Mouse (Mus musculus) spleen, postnatal 36 days (tissue): ENCODE results near the gene Med16.

ENCODE experiments used
- DNase-seq, 2 experiments: peaks; one replicate each; pipeline ENCODE4 v3.0.0; 2022; ENCODE audit warnings: low spot score in 2 of 2, mixed read lengths in 1 of 2

Gene Med16

DNA sequence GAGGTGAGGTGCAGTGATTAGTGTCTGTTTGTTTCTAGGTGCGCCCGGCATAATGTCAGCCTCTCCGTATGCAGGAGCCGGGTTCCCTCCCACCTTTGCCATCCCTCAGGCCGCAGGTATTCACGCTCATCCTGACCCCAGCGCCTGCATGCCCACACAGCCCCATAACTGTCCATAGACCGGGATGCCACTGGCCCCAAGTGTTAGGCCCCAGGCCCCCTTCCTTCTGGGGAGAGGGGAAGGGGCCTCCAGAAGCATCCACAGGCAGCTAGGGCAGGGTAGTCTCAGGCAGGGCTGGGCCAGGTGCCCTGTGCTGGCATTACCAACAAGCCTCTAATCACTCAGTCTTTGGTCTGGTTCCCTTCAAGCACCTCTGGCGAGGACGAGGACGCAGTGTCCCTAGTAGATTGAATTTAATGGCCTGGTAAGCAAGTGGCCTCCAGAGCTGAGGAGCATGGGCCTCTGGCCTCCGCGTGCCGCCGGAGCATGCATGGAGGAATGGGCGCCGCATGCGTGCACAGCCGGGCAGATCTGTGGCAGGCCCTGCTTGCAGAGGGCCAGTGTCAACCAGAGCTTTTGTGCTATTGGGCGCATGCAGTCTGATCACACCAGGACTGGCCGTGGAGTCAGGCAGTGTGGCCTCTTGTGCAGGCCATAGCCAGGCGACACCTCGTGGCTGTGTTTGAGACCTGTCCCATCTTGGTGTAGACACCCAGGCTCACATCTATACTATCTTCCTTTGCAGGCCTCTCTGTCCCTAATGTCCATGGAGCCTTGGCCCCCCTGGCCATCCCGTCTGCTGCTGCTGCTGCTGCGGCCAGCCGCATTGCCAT lies 48.4 kb downstream of the Med16 start:
- no peak for DNase-seq

DNA sequence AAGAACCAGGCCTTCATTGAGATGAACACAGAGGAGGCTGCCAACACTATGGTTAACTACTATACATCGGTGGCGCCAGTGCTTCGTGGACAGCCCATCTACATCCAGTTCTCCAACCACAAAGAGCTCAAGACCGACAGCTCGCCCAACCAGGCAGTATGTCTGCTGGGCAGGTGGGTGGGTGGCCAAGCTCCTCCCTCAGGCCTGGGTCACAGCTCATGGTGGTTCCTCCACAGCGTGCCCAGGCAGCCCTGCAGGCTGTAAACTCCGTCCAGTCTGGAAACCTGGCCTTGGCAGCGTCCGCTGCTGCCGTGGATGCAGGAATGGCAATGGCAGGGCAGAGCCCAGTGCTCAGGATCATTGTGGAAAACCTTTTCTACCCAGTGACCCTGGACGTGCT lies 49.6 kb downstream of the Med16 start:
- no peak for DNase-seq

DNA sequence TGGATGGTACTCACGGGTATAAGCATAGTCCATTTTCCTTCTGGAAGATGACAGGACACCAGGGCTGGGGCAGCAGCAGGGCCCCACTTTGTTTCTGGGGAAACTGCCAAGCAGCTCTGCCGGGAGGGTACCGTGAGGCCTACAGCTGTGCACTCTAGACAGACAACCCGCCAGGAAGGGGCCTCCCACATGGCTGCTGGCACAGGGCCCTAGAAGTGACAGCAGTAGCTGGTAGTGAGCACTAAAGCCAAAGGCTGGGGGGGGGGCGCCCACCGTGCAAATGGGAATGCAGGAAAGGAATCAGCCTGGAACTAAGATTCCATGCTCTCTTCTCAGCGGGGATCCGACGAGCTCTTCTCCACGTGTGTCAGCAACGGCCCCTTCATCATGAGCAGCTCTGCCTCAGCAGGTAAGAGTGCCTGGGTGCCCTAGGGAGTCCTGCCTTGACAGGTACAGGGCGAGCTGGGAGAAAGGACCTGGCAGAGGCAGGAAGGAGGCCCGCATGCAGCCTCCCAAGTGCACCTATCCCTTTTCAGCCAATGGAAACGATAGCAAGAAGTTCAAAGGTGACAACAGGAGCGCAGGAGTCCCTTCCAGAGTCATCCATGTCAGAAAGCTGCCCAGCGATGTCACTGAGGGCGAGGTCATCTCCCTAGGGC lies 50.2 kb downstream of the Med16 start:
- no peak for DNase-seq

DNA sequence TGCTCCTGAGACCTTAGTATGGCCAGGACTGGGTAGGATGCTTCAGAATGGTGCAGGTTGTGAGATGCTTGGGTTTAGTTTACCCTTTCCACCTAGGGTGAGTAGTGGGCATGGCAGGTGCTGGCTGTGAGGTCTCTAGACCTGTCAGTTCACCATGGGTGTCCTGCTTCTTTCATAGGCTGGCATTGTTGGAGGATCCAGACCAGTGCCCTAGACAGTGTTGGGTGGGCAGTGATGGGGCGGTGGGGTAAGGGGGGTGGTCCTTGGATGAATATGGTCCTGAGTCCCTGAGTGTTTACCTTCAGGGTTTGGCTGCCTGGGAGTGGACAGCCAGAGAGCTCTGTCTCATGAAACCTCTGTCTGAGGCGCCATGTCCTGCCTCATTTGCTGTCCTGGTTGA lies 50.8 kb downstream of the Med16 start:
- DNase-seq, result no peak

GRCm38 (mm10) chr10:79857452-79857811 lies 51.3 kb downstream of the Med16 start:
- DNase-seq, result peak; percentile 70 to 78

GRCm38 (mm10) chr10:79856704-79857451 lies 51.8 kb downstream of the Med16 start:
- DNase-seq, result no peak

DNA sequence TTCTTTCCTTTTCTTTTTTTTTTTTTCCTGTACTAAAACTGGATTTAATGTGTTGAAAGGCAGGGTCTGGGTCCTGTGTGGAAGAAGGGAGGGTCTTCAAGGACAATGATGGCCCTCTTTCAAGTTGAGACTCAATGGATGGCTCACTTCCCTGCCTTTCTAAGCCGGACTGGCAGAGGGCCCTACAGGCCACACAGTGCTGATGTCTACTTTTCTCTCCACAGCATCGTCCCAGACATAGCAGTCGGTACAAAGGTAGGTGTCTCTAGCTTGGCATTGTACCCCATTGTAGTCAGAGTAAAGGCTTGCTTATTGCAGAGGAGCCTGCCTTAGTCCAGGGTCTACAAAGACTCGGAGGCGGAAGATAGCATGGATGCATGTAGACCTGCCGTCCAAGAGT lies 52.4 kb downstream of the Med16 start:
- DNase-seq, result no peak

- no peak for DNase-seq
Measured at GRCm38 (mm10) chr10:79855558-79856184, 53.1 kb downstream of the Med16 start.

- peak; percentile 74 to 77 for DNase-seq
Measured at GRCm38 (mm10) chr10:79854801-79855541, 53.8 kb downstream of the Med16 start.

DNA sequence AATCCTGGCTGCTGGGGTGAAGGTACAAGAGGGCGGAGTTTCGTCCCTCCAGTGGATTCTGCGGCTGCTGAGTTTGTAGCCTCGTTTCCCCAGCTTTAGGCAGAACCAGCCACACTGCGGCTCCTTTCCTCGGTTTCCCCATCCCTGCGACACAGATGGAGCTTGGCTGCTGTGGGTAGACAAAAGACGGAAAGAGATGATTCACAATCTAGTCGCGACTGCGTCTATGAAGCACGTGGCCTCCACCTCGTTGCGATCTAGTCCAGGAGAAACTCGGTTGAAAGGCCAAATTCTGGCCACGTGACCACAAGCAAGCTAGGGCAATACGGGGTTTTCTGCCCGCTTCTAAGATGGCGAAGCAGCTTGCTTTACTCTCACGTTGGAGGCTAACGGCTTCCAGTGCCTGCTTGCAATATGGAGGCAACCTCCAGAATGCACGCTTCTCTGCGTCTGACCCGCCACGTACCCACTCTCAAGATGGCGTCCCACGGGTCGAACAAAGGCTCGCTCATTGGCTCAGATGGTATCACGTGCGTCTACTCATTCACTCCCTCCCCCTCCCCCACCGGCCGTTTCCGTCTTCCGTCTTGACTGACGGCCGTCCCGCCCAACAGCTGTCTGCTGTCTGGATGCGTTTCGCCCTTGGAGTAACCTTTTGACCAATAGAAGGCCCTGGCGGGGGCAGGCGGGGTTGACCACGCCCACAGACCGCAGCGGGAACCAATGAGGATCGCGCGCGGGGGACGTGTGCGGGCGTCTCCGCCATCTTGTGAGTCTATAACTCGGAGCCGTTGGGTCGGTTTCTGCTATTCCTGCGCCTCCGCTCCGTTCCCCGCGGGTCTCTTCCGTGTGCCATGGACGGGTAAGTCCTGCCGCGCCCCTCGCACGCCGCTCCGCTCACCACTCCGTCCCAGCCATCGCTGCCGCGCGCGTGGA lies 54.6 kb downstream of the Med16 start, which contains the start of gene Ptbp1:
Ptbp1 (plus strand) TSS at position 568 of the 936 bp plus-strand sequence.
- peak; percentile 99 to 100 for DNase-seq

- DNase-seq, result peak; percentile 68 to 75
Measured at GRCm38 (mm10) chr10:79853392-79853791, 55.3 kb downstream of the Med16 start.

GRCm38 (mm10) chr10:79852827-79853226 lies 55.9 kb downstream of the Med16 start:
- no peak for DNase-seq

DNA sequence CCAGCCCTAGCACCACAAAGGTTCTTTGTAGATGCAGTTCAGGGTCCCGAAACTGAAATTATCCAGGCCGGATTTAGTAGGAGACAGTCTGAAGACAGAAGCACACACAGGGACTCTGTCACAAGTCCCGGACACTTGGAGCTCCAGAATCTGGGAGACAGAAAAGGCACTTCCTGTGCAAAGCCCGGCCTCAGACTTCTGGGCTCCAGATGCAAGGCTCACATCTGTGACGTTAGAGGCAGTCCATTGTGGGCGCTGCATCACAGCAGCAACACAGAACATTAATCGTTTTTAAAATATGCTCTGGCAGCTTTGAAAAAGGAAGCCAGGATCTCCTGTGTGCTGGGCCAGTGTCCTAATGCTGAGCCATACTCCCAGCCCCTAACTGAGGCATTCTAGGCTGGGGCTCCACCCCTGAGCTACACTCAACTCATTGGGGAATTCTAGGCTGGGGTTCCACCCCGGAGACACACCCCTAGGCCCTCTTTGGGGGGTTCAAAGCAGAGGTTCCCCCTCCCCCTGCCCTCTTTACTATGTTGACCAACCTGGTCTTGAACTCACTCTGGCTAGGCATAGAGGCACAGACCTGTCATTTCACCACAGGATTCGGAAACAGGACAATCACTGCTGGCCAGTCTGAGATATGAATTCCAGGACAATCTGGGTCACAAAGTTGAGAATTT lies 56.5 kb downstream of the Med16 start:
- DNase-seq, result no peak

DNA sequence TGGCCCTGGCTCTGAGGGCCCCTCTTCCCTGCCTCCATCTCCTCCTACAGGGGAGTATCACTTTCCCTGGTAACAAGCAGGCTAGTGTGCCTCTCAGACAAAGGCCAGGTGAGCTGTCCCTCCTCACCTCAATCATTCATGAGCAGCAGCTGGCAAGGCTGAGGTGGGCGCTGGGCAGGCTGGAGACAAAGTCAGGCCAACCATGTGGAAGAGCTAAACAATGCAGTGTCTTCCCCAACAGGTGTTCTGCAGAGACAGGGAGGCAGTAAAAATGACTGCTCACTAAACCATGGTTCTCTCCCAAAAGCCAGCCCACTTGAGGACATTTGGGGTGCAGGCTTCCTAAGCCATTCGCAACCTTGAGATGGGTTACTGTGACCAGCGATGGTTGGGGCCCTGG lies 57.1 kb downstream of the Med16 start:
- no peak for DNase-seq

DNA sequence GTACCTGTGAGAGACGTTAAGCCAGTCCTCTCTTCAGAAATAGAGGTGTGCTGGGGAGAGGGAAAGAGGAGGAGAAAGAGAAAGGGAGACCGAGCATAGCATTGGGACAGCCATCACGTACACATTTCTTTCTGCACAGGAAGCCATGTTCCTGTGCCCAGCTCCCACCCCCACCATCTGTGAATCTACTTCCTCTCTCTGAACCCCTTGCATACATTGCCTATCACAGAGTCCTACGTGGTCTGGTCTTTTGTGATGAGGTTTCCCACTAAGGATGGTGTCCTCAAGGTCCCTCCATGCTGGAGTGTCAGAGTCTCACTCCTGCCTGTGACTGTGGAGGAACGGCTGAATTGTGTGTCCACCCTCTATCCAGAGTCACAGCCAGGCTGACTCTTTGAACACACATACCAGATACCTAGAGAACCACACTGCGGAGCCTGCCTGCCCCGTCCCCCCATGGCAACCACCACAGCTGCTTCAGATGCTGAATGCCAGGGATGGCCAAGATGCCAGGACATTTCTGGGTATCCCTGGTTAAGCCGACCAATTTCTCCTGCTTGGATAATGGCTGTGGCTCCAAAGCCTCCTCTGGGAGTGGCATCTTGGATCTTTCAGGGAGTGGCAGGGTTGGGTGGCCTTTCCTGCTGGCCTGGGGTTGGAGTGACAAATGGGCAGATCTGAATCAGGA lies 58.6 kb downstream of the Med16 start:
- peak in 1 of 2 experiments; percentile 52 for DNase-seq

- no peak for DNase-seq
Measured at GRCm38 (mm10) chr10:79846553-79846952, 62.2 kb downstream of the Med16 start.
